ENCODE assay signal across 10 mouse cellular contexts in genomic region chr2:158609681-158610080, GRCm38 (mm10). TPM values are rescaled to one million over a fixed set of nuclear protein-coding genes. Genes with fewer than 3 reads are reported as not detected.
DNase-seq lines count a peak whose midpoint lies in the region; ATAC-seq and TF ChIP-seq lines count a peak whose summit lies in the region.
"Had no signal": no experiment of that assay in that cellular context is flagged by ENCODE, and none has a peak within 500 bp of the region (broad histone marks: within the 10 kb centered on the region; RNA-seq: fewer than 3 reads in every experiment).

No protein-coding gene starts in this region.

- no peak overlapping the region for H3K9ac ChIP-seq in intestine, embryonic 14.5 days (ENCODE audit: low read length)
- H3K9ac ChIP-seq in intestine, postnatal 0 days (ENCODE audit: low read depth, low read length) = no peak overlapping the region
- H3K9ac ChIP-seq in forebrain, embryonic 16.5 days (replicated peaks; ENCODE audit: low read depth, low read length) = peak overlapping the region; percentile 79
- peak overlapping the region; percentile 73 for H3K9ac ChIP-seq in midbrain, embryonic 14.5 days (replicated peaks; ENCODE audit: low read length)

- H3K4me1 ChIP-seq in intestine, embryonic 14.5 days (replicated peaks; ENCODE audit: control insufficient read depth, insufficient read depth, low read length) = no peaks in the 10 kb centered on the region
- no peaks in the 10 kb centered on the region for H3K4me1 ChIP-seq in intestine, postnatal 0 days (replicated peaks; ENCODE audit: control insufficient read depth, insufficient read depth, low read length)
- peaks cover 24% of the 10 kb centered on the region for H3K4me1 ChIP-seq in forebrain, embryonic 16.5 days (replicated peaks; ENCODE audit: control insufficient read depth, insufficient read depth, low read length)
- 0 out of 2 replicates have a peak, but pooled peaks cover 4% of the 10 kb centered on the region for H3K4me1 ChIP-seq in midbrain, embryonic 14.5 days (ENCODE audit: control insufficient read depth, insufficient read depth, low read length)
- H3K4me1 ChIP-seq in lung, adult 2 months (ENCODE audit: control insufficient read depth, insufficient read depth, low read length) = no peaks in the 10 kb centered on the region

- no peak for TF ChIP-seq POLR2A in lung, adult 2 months (IDR thresholded peaks at IDR 0.05; ENCODE audit: borderline replicate concordance, extremely low read depth, low read depth, low read length)

- H3K27me3 ChIP-seq in intestine, embryonic 14.5 days (replicated peaks; ENCODE audit: control insufficient read depth, insufficient read depth, low read length) = peaks cover 95% of the 10 kb centered on the region
- H3K27me3 ChIP-seq in intestine, postnatal 0 days (replicated peaks; ENCODE audit: control insufficient read depth, insufficient read depth, low read length) = peaks cover 81% of the 10 kb centered on the region
- peaks cover 47% of the 10 kb centered on the region for H3K27me3 ChIP-seq in forebrain, embryonic 16.5 days (replicated peaks; ENCODE audit: control insufficient read depth, insufficient read depth, low read length)
- H3K27me3 ChIP-seq in midbrain, embryonic 14.5 days (ENCODE audit: control insufficient read depth, insufficient read depth, low read length) = peaks cover 61% of the 10 kb centered on the region

- H3K9me3 ChIP-seq in intestine, embryonic 14.5 days (ENCODE audit: control insufficient read depth, low read length) = no peaks in the 10 kb centered on the region
- no peaks in the 10 kb centered on the region for H3K9me3 ChIP-seq in intestine, postnatal 0 days (ENCODE audit: control insufficient read depth)
- no peaks in the 10 kb centered on the region for H3K9me3 ChIP-seq in forebrain, embryonic 16.5 days (ENCODE audit: control insufficient read depth, low read length)
- H3K9me3 ChIP-seq in midbrain, embryonic 14.5 days (ENCODE audit: control insufficient read depth, low read length) = no peaks in the 10 kb centered on the region

- peak; percentile 55 for DNase-seq in intestine, embryonic 14.5 days (ENCODE audit: low spot score)
- DNase-seq in ZHBTc4 (ENCODE audit: low read depth, low spot score) = peak; percentile 39
- DNase-seq in midbrain, embryonic 14.5 days = peak; percentile 79
- no peak for DNase-seq in lung, postnatal 36 days
- DNase-seq in lung, adult 2 months = no peak
- DNase-seq: kidney, postnatal 25 days had no signal

- no peak overlapping the region for H3K4me2 ChIP-seq in intestine, embryonic 14.5 days (ENCODE audit: low read length)
- H3K4me2 ChIP-seq in intestine, postnatal 0 days (replicated peaks; ENCODE audit: low read depth) = no peak overlapping the region
- H3K4me2 ChIP-seq in forebrain, embryonic 16.5 days (ENCODE audit: low read length) = peak overlapping the region; percentile 72
- peak overlapping the region; percentile 60 for H3K4me2 ChIP-seq in midbrain, embryonic 14.5 days (ENCODE audit: low read length)

- WGBS in intestine, embryonic 14.5 days = 1% methylated on average over 27 of the region's 27 CpGs
- 2% methylated on average over 27 of the region's 27 CpGs for WGBS in intestine, postnatal 0 days
- under 1% methylated on average over 27 of the region's 27 CpGs for WGBS in forebrain, embryonic 16.5 days
- under 1% methylated on average over 27 of the region's 27 CpGs for WGBS in midbrain, embryonic 14.5 days
- 2% methylated on average over 27 of the region's 27 CpGs for WGBS in lung, adult 2 months

- no peak for TF ChIP-seq CTCF in intestine, postnatal 0 days (IDR thresholded peaks at IDR 0.05; ENCODE audit: low read depth)
- no peak for TF ChIP-seq CTCF in lung, adult 2 months (IDR thresholded peaks at IDR 0.05; ENCODE audit: insufficient read depth, low read length)

- H3K4me3 ChIP-seq in intestine, embryonic 14.5 days (ENCODE audit: low read depth, low read length) = no peak overlapping the region
- H3K4me3 ChIP-seq in intestine, postnatal 0 days (ENCODE audit: low read depth, low read length) = no peak overlapping the region
- H3K4me3 ChIP-seq in forebrain, embryonic 16.5 days (replicated peaks; ENCODE audit: low read length) = peak overlapping the region; percentile 59
- peak overlapping the region; percentile 48 for H3K4me3 ChIP-seq in midbrain, embryonic 14.5 days (replicated peaks; ENCODE audit: low read depth, low read length)
- H3K4me3 ChIP-seq in lung, adult 2 months (replicated peaks; ENCODE audit: extremely low read depth, low read depth, low read length) = no peak overlapping the region

- H3K27ac ChIP-seq in intestine, embryonic 14.5 days (ENCODE audit: low read depth) = no peak overlapping the region
- no peak overlapping the region for H3K27ac ChIP-seq in intestine, postnatal 0 days (ENCODE audit: low read depth, low read length)
- peak overlapping the region; percentile 91 for H3K27ac ChIP-seq in forebrain, embryonic 16.5 days (ENCODE audit: low read length)
- H3K27ac ChIP-seq in midbrain, embryonic 14.5 days (replicated peaks; ENCODE audit: low read depth, low read length) = peak overlapping the region; percentile 93

- H3K36me3 ChIP-seq in intestine, embryonic 14.5 days (ENCODE audit: control insufficient read depth, insufficient read depth, low read length) = no peaks in the 10 kb centered on the region
- H3K36me3 ChIP-seq in intestine, postnatal 0 days (ENCODE audit: control insufficient read depth, insufficient read depth) = no peaks in the 10 kb centered on the region
- no peaks in the 10 kb centered on the region for H3K36me3 ChIP-seq in forebrain, embryonic 16.5 days (ENCODE audit: control insufficient read depth, insufficient read depth)
- peaks cover 5% of the 10 kb centered on the region; the same call in 1 of the 2 replicates for H3K36me3 ChIP-seq in midbrain, embryonic 14.5 days (ENCODE audit: control insufficient read depth, insufficient read depth, low read length)

- no peak for ATAC-seq in intestine, embryonic 14.5 days (replicated peaks; ENCODE audit: low FRiP score, low TSS enrichment, low read depth)
- ATAC-seq in intestine, postnatal 0 days = no peak
- ATAC-seq in forebrain, embryonic 16.5 days = no peak
- no peak for ATAC-seq in midbrain, embryonic 14.5 days (ENCODE audit: low FRiP score, low TSS enrichment)
- no peak for ATAC-seq in activated CD4-positive, CD25-positive, alpha-beta regulatory T cell, adult 4 months
- ATAC-seq: lung, postnatal 0 days had no signal

RNA-seq across cellular contexts. Expression of gene Slc32a1, which starts 0.9 kb away (rescaled TPM):
- not detected in 2 replicates for polyA plus RNA-seq in intestine, embryonic 14.5 days (2014; fragmentation: Nextera tagmentation; extraction: Ambion mirVana)
- not detected in 2 replicates for polyA plus RNA-seq in intestine, postnatal 0 days (2015; fragmentation: Nextera tagmentation; extraction: Ambion mirVana)
- 5.9 and 7.7 TPM in 2 replicates for polyA plus RNA-seq in forebrain, embryonic 16.5 days (2015; fragmentation: Nextera tagmentation; extraction: Ambion mirVana)
- polyA plus RNA-seq in midbrain, embryonic 14.5 days (2014; fragmentation: Nextera tagmentation; extraction: Ambion mirVana) = 7.6 and 8.6 TPM in 2 replicates
- polyA plus RNA-seq in activated CD4-positive, CD25-positive, alpha-beta regulatory T cell, adult 4 months (2017; shearing (Covaris generic)) = not detected
- polyA plus RNA-seq in lung, adult 2 months (2012; rRNA removed) = not detected in 2 replicates
- polyA plus RNA-seq: lung, postnatal 0 days had no signal

RNA-seq across cellular contexts. Expression of gene Actr5, which starts 15.0 kb away (rescaled TPM):
- 12.7 and 13.0 TPM in 2 replicates for polyA plus RNA-seq in intestine, embryonic 14.5 days (2014; fragmentation: Nextera tagmentation; extraction: Ambion mirVana)
- polyA plus RNA-seq in intestine, postnatal 0 days (2015; fragmentation: Nextera tagmentation; extraction: Ambion mirVana) = 3.7 and 5.3 TPM in 2 replicates
- 11.3 and 12.3 TPM in 2 replicates for polyA plus RNA-seq in forebrain, embryonic 16.5 days (2015; fragmentation: Nextera tagmentation; extraction: Ambion mirVana)
- polyA plus RNA-seq in midbrain, embryonic 14.5 days (2014; fragmentation: Nextera tagmentation; extraction: Ambion mirVana) = 13.9 and 14.8 TPM in 2 replicates
- 1 to 10 TPM; 3.1 to 3.2 TPM for polyA plus RNA-seq in activated CD4-positive, CD25-positive, alpha-beta regulatory T cell, adult 4 months (2017; shearing (Covaris generic))
- 8.1 and 9.0 TPM in 2 replicates for polyA plus RNA-seq in lung, adult 2 months (2012; rRNA removed)

RNA-seq across cellular contexts. Expression of gene Ppp1r16b, which starts 55.5 kb away (rescaled TPM):
- 5.0 and 5.4 TPM in 2 replicates for polyA plus RNA-seq in intestine, embryonic 14.5 days (2014; fragmentation: Nextera tagmentation; extraction: Ambion mirVana)
- polyA plus RNA-seq in intestine, postnatal 0 days (2015; fragmentation: Nextera tagmentation; extraction: Ambion mirVana) = 3.3 and 3.4 TPM in 2 replicates
- polyA plus RNA-seq in forebrain, embryonic 16.5 days (2015; fragmentation: Nextera tagmentation; extraction: Ambion mirVana) = 30.3 and 33.3 TPM in 2 replicates
- polyA plus RNA-seq in midbrain, embryonic 14.5 days (2014; fragmentation: Nextera tagmentation; extraction: Ambion mirVana) = 16.1 and 21.0 TPM in 2 replicates
- 100 to 1,000 TPM; 100 to 110 TPM for polyA plus RNA-seq in activated CD4-positive, CD25-positive, alpha-beta regulatory T cell, adult 4 months (2017; shearing (Covaris generic))
- polyA plus RNA-seq in lung, adult 2 months (2012; rRNA removed) = 31.6 and 43.5 TPM in 2 replicates

Comparison
In these comparisons a context has a peak if more than half of its experiments do, and no peak if none do; other contexts are left out.
1. DNase-seq: peak in intestine, embryonic 14.5 days (single experiment), ZHBTc4 (single experiment) and midbrain, embryonic 14.5 days (single experiment); none in lung, postnatal 36 days (single experiment) and lung, adult 2 months (single experiment).
2. H3K27ac ChIP-seq: peak in forebrain, embryonic 16.5 days (single experiment) and midbrain, embryonic 14.5 days (single experiment); none in intestine, embryonic 14.5 days (single experiment) and intestine, postnatal 0 days (single experiment).
3. H3K4me2 ChIP-seq: peak in forebrain, embryonic 16.5 days (single experiment) and midbrain, embryonic 14.5 days (single experiment); none in intestine, embryonic 14.5 days (single experiment) and intestine, postnatal 0 days (single experiment).
4. H3K4me3 ChIP-seq: peak in forebrain, embryonic 16.5 days (single experiment) and midbrain, embryonic 14.5 days (single experiment); none in intestine, embryonic 14.5 days (single experiment), intestine, postnatal 0 days (single experiment) and lung, adult 2 months (single experiment).
5. H3K9ac ChIP-seq: peak in forebrain, embryonic 16.5 days (single experiment) and midbrain, embryonic 14.5 days (single experiment); none in intestine, embryonic 14.5 days (single experiment) and intestine, postnatal 0 days (single experiment).